Mouse (Mus musculus) heart, adult 2 months (tissue): Measurements from ENCODE around the gene Gm20696. TPM values are rescaled to one million over a fixed set of nuclear protein-coding genes. Genes with fewer than 3 reads are reported as not detected.

Experiments used
- DNase-seq, 2 experiments: peaks; one replicate each; pipeline ENCODE4 v3.0.0; 2021
- H3K27ac ChIP-seq: fragments of 200-600 bp; 2 replicates; pipeline ENCODE4 v1.8.1; 2022
- H3K27me3 ChIP-seq: fragments of 200-500 bp; 2 replicates; pipeline ENCODE4 v1.6.1; 2012; ENCODE audit warnings: mild to moderate bottlenecking, low read length, inconsistent platforms, mixed read lengths; ENCODE audit not compliant: control insufficient read depth, insufficient read depth
- H3K36me3 ChIP-seq: fragments of 200-500 bp; 2 replicates; pipeline ENCODE4 v1.6.1; 2012; ENCODE audit warnings: low read length, inconsistent platforms; ENCODE audit not compliant: control insufficient read depth, insufficient read depth
- H3K4me1 ChIP-seq: fragments of 200-500 bp; 2 replicates; pipeline ENCODE4 v1.6.1; 2011; ENCODE audit warnings: low read length; ENCODE audit not compliant: control insufficient read depth, insufficient read depth
- H3K4me3 ChIP-seq: fragments of 200-600 bp; 2 replicates; pipeline ENCODE4 v1.8.1; 2022
- H3K79me2 ChIP-seq: fragments of 200-500 bp; replicated peaks from 2 replicates; pipeline ENCODE4 v1.6.1; 2012; ENCODE audit warnings: mild to moderate bottlenecking, inconsistent platforms, low read length, moderate library complexity, mixed read lengths; ENCODE audit not compliant: control insufficient read depth, insufficient read depth
- H3K9ac ChIP-seq: fragments of 200-500 bp; 2 replicates; pipeline ENCODE4 v1.6.1; 2012; ENCODE audit warnings: low read depth, mild to moderate bottlenecking, control low read depth, inconsistent platforms, low read length, mixed read lengths
- CTCF ChIP-seq: fragments of 200-600 bp; IDR thresholded peaks from 2 replicates; pipeline ENCODE4 v1.8.1; 2022; ENCODE audit warnings: antibody characterized with exemption, mild to moderate bottlenecking, moderate library complexity
- EP300 ChIP-seq: fragments of 200-500 bp; IDR thresholded peaks from 2 replicates; pipeline ENCODE4 v1.6.1; 2011; ENCODE audit warnings: low read depth, low read length, control low read depth; ENCODE audit not compliant: insufficient read depth
- POLR2A ChIP-seq: fragments of 200-500 bp; IDR thresholded peaks from 2 replicates; pipeline ENCODE4 v1.6.1; 2011; ENCODE audit warnings: mild to moderate bottlenecking, low read depth, low read length, control low read depth; ENCODE audit not compliant: insufficient read depth
- WGBS: fragments of 180-500 bp; shearing (Covaris S2); methylation state at CpG from one replicate; pipeline ENCODE4 v1.1.7; 2018; 5-methylcytosine and 5-hydroxymethylcytosine counted together
- intact Hi-C: fragments of 180-260 bp; cut with DNase I; formaldehyde crosslinking; loops from one replicate; pipeline ENCODE4 v1.15.1; 2025
- polyA plus RNA-seq: library from polyadenylated mRNA; depleted of rRNA; stranded (reverse); fragments of >200 nt; gene quantifications from 2 replicates; pipeline ENCODE4 v1.2.3, GENCODE M21; 2012
- total RNA-seq, 2 experiments: library from RNA; stranded (reverse); gene quantifications; 2 replicates each; pipeline ENCODE4 v1.2.3; 2021

The Gm20696 gene
- total and polyA plus RNA-seq, 3 experiments, result 0.61 to 1.7 (median 1.4) TPM

GRCm38 (mm10) chr6:99263886-99264185 is 402.8 kb downstream of the Gm20696 start:
- H3K36me3 ChIP-seq, result peaks cover 5% of the 10 kb centered on the region; the same call in 1 of the 2 replicates
- H3K79me2 ChIP-seq, result no peaks in the 10 kb centered on the region; the same call in 1 of the 2 replicates
- no peak for DNase-seq
- no peak overlapping the region for H3K27ac ChIP-seq
- H3K9ac ChIP-seq, result no peak overlapping the region
- 35% methylated on average over 2 of the region's 2 CpGs for WGBS
- peaks cover 12% of the 10 kb centered on the region for H3K4me1 ChIP-seq
- intact Hi-C loops, result no loop called here
- no peaks in the 10 kb centered on the region for H3K27me3 ChIP-seq
- H3K4me3 ChIP-seq, result no peak overlapping the region
- TF ChIP-seq POLR2A, result no peak
- no peak for TF ChIP-seq EP300
- TF ChIP-seq CTCF, result no peak

GRCm38 (mm10) chr6:99263061-99263885 is 403.3 kb downstream of the Gm20696 start:
- intact Hi-C loops, result no loop called here

GRCm38 (mm10) chr6:99261737-99262130 is 404.9 kb downstream of the Gm20696 start:
- DNase-seq, result no peak
- Histone ChIP-seq H3K36me3 (peaks cover 5% of the 10 kb centered on the region; the same call in 1 of the 2 replicates), H3K27me3 (no peaks in the 10 kb centered on the region), H3K27ac (no peak overlapping the region), H3K4me3 (no peak overlapping the region), H3K9ac (no peak overlapping the region), H3K79me2 (no peaks in the 10 kb centered on the region; the same call in 1 of the 2 replicates), H3K4me1 (peaks cover 12% of the 10 kb centered on the region)
- intact Hi-C loops, result no loop called here
- TF ChIP-seq EP300 (no peak), CTCF (no peak), POLR2A (no peak)
- WGBS, result 59% methylated on average over 4 of the region's 4 CpGs

More at GRCm38 (mm10) chr6:99263061-99263885, 403.3 kb downstream of the Gm20696 start:
- Histone ChIP-seq H3K79me2 (no peaks in the 10 kb centered on the region; the same call in 1 of the 2 replicates), H3K4me3 (no peak overlapping the region), H3K27me3 (no peaks in the 10 kb centered on the region), H3K4me1 (peaks cover 12% of the 10 kb centered on the region), H3K27ac (no peak overlapping the region), H3K36me3 (peaks cover 5% of the 10 kb centered on the region; the same call in 1 of the 2 replicates), H3K9ac (no peak overlapping the region)
- 56% methylated on average over 12 of the region's 12 CpGs for WGBS
- DNase-seq, result no peak
- TF ChIP-seq POLR2A, result no peak
- no peak for TF ChIP-seq EP300
- TF ChIP-seq CTCF, result no peak

- Histone ChIP-seq H3K9ac (no peak overlapping the region), H3K27me3 (no peaks in the 10 kb centered on the region), H3K79me2 (no peaks in the 10 kb centered on the region; the same call in 1 of the 2 replicates), H3K4me3 (no peak overlapping the region), H3K27ac (no peak overlapping the region), H3K36me3 (peaks cover 5% of the 10 kb centered on the region; the same call in 1 of the 2 replicates), H3K4me1 (peaks cover 11% of the 10 kb centered on the region)
- 63% methylated on average over 11 of the region's 11 CpGs for WGBS
- DNase-seq, result no peak
- TF ChIP-seq POLR2A (no peak), EP300 (no peak), CTCF (no peak)
- intact Hi-C loops, result no loop called here
These were observed 405.5 kb downstream of the Gm20696 start for GRCm38 (mm10) chr6:99260941-99261736.

GRCm38 (mm10) chr6:99258346-99258745 is 408.3 kb downstream of the Gm20696 start:
- no peak overlapping the region for H3K4me3 ChIP-seq
- H3K36me3 ChIP-seq, result no peaks in the 10 kb centered on the region
- H3K9ac ChIP-seq, result no peak overlapping the region
- H3K79me2 ChIP-seq, result no peaks in the 10 kb centered on the region
- no peaks in the 10 kb centered on the region for H3K27me3 ChIP-seq
- TF ChIP-seq CTCF (no peak), EP300 (no peak), POLR2A (no peak)
- 85% methylated on average over 5 of the region's 5 CpGs for WGBS
- no peak for DNase-seq
- H3K4me1 ChIP-seq, result no peaks in the 10 kb centered on the region
- intact Hi-C loops, result no loop called here
- no peak overlapping the region for H3K27ac ChIP-seq

- DNase-seq, result no peak
- WGBS, result 82% methylated on average over 2 of the region's 2 CpGs
- Histone ChIP-seq H3K79me2 (no peaks in the 10 kb centered on the region), H3K4me1 (no peaks in the 10 kb centered on the region), H3K36me3 (no peaks in the 10 kb centered on the region), H3K27ac (no peak overlapping the region), H3K9ac (no peak overlapping the region), H3K4me3 (no peak overlapping the region), H3K27me3 (no peaks in the 10 kb centered on the region)
- intact Hi-C loops, result no loop called here
- TF ChIP-seq CTCF, result no peak
- no peak for TF ChIP-seq POLR2A
- no peak for TF ChIP-seq EP300
These were observed 408.9 kb downstream of the Gm20696 start for GRCm38 (mm10) chr6:99257676-99258075.
